Mouse (Mus musculus): ENCODE results near the gene Epdr1.

GRCm38 (mm10) chr13:19604916-19605315, 14.8 kb downstream of the Epdr1 start:
- TF ChIP-seq CTCF (conservative IDR thresholded peaks at IDR 0.05; ENCODE audit: low read length) (no peak), POU5F1 (IDR thresholded peaks at IDR 0.05; ENCODE audit: borderline replicate concordance, low read length) (no peak), NANOG (IDR thresholded peaks at IDR 0.05; ENCODE audit: borderline replicate concordance, low read length) (no peak)
